Mouse (Mus musculus): ENCODE measurements around the gene Apoc3. TPM values are rescaled to one million over a fixed set of nuclear protein-coding genes. Genes with fewer than 3 reads are reported as not detected.

Gene Apoc3
- total and polyA plus RNA-seq, 3 experiments, result 0.33 TPM; not detected in 2

- Histone ChIP-seq H3K4me1 (ENCODE audit: insufficient read depth, low read depth, low read length) (peaks cover 24% of the 10 kb centered on the region), H3K27me3 (ENCODE audit: insufficient read depth, low read length) (peaks cover 46% of the 10 kb centered on the region)
- ATAC-seq (ENCODE audit: extremely low read depth, insufficient number of reproducible peaks, low FRiP score, poor library complexity, severe bottlenecking), result no peak
Measured at GRCm38 (mm10) chr9:46269125-46269524, 33.7 kb upstream of the Apoc3 start.

GRCm38 (mm10) chr9:46268343-46268873, 33.0 kb upstream of the Apoc3 start, which contains the start of gene Apoa5:
Apoa5 (plus strand) TSS chr9:46268633.
- peaks cover 53% of the 10 kb centered on the region for H3K27me3 ChIP-seq (ENCODE audit: insufficient read depth, low read length)
- TF ChIP-seq TAL1 (conservative IDR thresholded peaks at IDR 0.05; ENCODE audit: low read depth, low read length) (no peak), GATA2 (IDR thresholded peaks at IDR 0.05; ENCODE audit: borderline replicate concordance, low read depth, low read length) (no peak), POLR2AphosphoS5 (IDR thresholded peaks at IDR 0.05; ENCODE audit: insufficient replicate concordance, low read depth, low read length) (no peak), GATA1 (IDR thresholded peaks at IDR 0.05; ENCODE audit: borderline replicate concordance, low read length) (no peak), CTCF (IDR thresholded peaks at IDR 0.05; ENCODE audit: low read depth, low read length) (no peak)
- DNase-seq (ENCODE audit: low spot score) (no peak), ATAC-seq (ENCODE audit: extremely low read depth, insufficient number of reproducible peaks, low FRiP score, poor library complexity, severe bottlenecking) (no peak)
- H3K4me1 ChIP-seq (ENCODE audit: insufficient read depth, low read depth, low read length), result peaks cover 20% of the 10 kb centered on the region
- no peak within 1 kb of the TSS for H3K4me3 ChIP-seq (ENCODE audit: low read depth, low read length)
- no peaks in the 10 kb centered on the region for H3K9me3 ChIP-seq (replicated peaks)
- peaks cover 10% of the 10 kb centered on the region for H3K36me3 ChIP-seq (replicated peaks)

More at GRCm38 (mm10) chr9:46269125-46269524, 33.7 kb upstream of the Apoc3 start:
- TF ChIP-seq CTCF (IDR thresholded peaks at IDR 0.05; ENCODE audit: low read depth, low read length) (no peak), POLR2AphosphoS5 (IDR thresholded peaks at IDR 0.05; ENCODE audit: insufficient replicate concordance, low read depth, low read length) (no peak), GATA2 (IDR thresholded peaks at IDR 0.05; ENCODE audit: borderline replicate concordance, low read depth, low read length) (no peak), TAL1 (conservative IDR thresholded peaks at IDR 0.05; ENCODE audit: low read depth, low read length) (no peak), GATA1 (IDR thresholded peaks at IDR 0.05; ENCODE audit: borderline replicate concordance, low read length) (no peak)
- H3K4me3 ChIP-seq (ENCODE audit: low read depth, low read length), result no peak overlapping the region
- no peaks in the 10 kb centered on the region for H3K9me3 ChIP-seq (replicated peaks)
- no peak for DNase-seq (ENCODE audit: low spot score)
- peaks cover 15% of the 10 kb centered on the region for H3K36me3 ChIP-seq (replicated peaks)

- Histone ChIP-seq H3K27me3 (ENCODE audit: insufficient read depth, low read length) (peaks cover 59% of the 10 kb centered on the region), H3K36me3 (replicated peaks) (no peaks in the 10 kb centered on the region), H3K4me3 (ENCODE audit: low read depth, low read length) (no peak overlapping the region), H3K9me3 (replicated peaks) (no peaks in the 10 kb centered on the region), H3K4me1 (ENCODE audit: insufficient read depth, low read depth, low read length) (peaks cover 3% of the 10 kb centered on the region; the same call in 1 of the 2 replicates)
- no peak for DNase-seq (ENCODE audit: low spot score)
- no peak for ATAC-seq (ENCODE audit: extremely low read depth, insufficient number of reproducible peaks, low FRiP score, poor library complexity, severe bottlenecking)
- TF ChIP-seq GATA2 (IDR thresholded peaks at IDR 0.05; ENCODE audit: borderline replicate concordance, low read depth, low read length) (no peak), CTCF (IDR thresholded peaks at IDR 0.05; ENCODE audit: low read depth, low read length) (no peak), POLR2AphosphoS5 (IDR thresholded peaks at IDR 0.05; ENCODE audit: insufficient replicate concordance, low read depth, low read length) (no peak), TAL1 (conservative IDR thresholded peaks at IDR 0.05; ENCODE audit: low read depth, low read length) (no peak), GATA1 (IDR thresholded peaks at IDR 0.05; ENCODE audit: borderline replicate concordance, low read length) (no peak)
Measured at GRCm38 (mm10) chr9:46261131-46261530, 25.7 kb upstream of the Apoc3 start.

GRCm38 (mm10) chr9:46259111-46259510, 23.7 kb upstream of the Apoc3 start:
- Histone ChIP-seq H3K4me3 (ENCODE audit: low read depth, low read length) (no peak overlapping the region), H3K36me3 (replicated peaks) (no peaks in the 10 kb centered on the region), H3K27me3 (ENCODE audit: insufficient read depth, low read length) (peaks cover 60% of the 10 kb centered on the region), H3K4me1 (ENCODE audit: insufficient read depth, low read depth, low read length) (peaks cover 3% of the 10 kb centered on the region; the same call in 1 of the 2 replicates), H3K9me3 (replicated peaks) (no peaks in the 10 kb centered on the region)
- ATAC-seq (ENCODE audit: extremely low read depth, insufficient number of reproducible peaks, low FRiP score, poor library complexity, severe bottlenecking) (no peak), DNase-seq (ENCODE audit: low spot score) (no peak)
- TF ChIP-seq TAL1 (conservative IDR thresholded peaks at IDR 0.05; ENCODE audit: low read depth, low read length) (no peak), POLR2AphosphoS5 (IDR thresholded peaks at IDR 0.05; ENCODE audit: insufficient replicate concordance, low read depth, low read length) (no peak), GATA2 (IDR thresholded peaks at IDR 0.05; ENCODE audit: borderline replicate concordance, low read depth, low read length) (no peak)

- DNase-seq (ENCODE audit: low spot score) (no peak), ATAC-seq (ENCODE audit: extremely low read depth, insufficient number of reproducible peaks, low FRiP score, poor library complexity, severe bottlenecking) (no peak)
- H3K4me3 ChIP-seq (ENCODE audit: low read depth, low read length), result no peak overlapping the region
- TF ChIP-seq POLR2AphosphoS5 (IDR thresholded peaks at IDR 0.05; ENCODE audit: insufficient replicate concordance, low read depth, low read length), result no peak
- no peak for TF ChIP-seq CTCF (IDR thresholded peaks at IDR 0.05; ENCODE audit: low read depth, low read length)
- no peak for TF ChIP-seq GATA1 (IDR thresholded peaks at IDR 0.05; ENCODE audit: borderline replicate concordance, low read length)
- TF ChIP-seq TAL1 (conservative IDR thresholded peaks at IDR 0.05; ENCODE audit: low read depth, low read length), result no peak
- no peak for TF ChIP-seq GATA2 (IDR thresholded peaks at IDR 0.05; ENCODE audit: borderline replicate concordance, low read depth, low read length)
- H3K9me3 ChIP-seq (replicated peaks), result no peaks in the 10 kb centered on the region
- H3K4me1 ChIP-seq (ENCODE audit: insufficient read depth, low read depth, low read length), result peaks cover 3% of the 10 kb centered on the region; the same call in 1 of the 2 replicates
- H3K27me3 ChIP-seq (ENCODE audit: insufficient read depth, low read length), result peaks cover 66% of the 10 kb centered on the region
- no peaks in the 10 kb centered on the region for H3K36me3 ChIP-seq (replicated peaks)
Measured at GRCm38 (mm10) chr9:46257546-46257945, 22.1 kb upstream of the Apoc3 start.

- H3K27me3 ChIP-seq (ENCODE audit: insufficient read depth, low read length), result peaks cover 64% of the 10 kb centered on the region
- H3K4me3 ChIP-seq (ENCODE audit: low read depth, low read length), result no peak overlapping the region
- TF ChIP-seq POLR2AphosphoS5 (IDR thresholded peaks at IDR 0.05; ENCODE audit: insufficient replicate concordance, low read depth, low read length), result no peak
- no peak for TF ChIP-seq GATA2 (IDR thresholded peaks at IDR 0.05; ENCODE audit: borderline replicate concordance, low read depth, low read length)
- TF ChIP-seq CTCF (IDR thresholded peaks at IDR 0.05; ENCODE audit: low read depth, low read length), result no peak
- no peak for TF ChIP-seq TAL1 (conservative IDR thresholded peaks at IDR 0.05; ENCODE audit: low read depth, low read length)
- TF ChIP-seq GATA1 (IDR thresholded peaks at IDR 0.05; ENCODE audit: borderline replicate concordance, low read length), result no peak
- DNase-seq (ENCODE audit: low spot score) (no peak), ATAC-seq (ENCODE audit: extremely low read depth, insufficient number of reproducible peaks, low FRiP score, poor library complexity, severe bottlenecking) (no peak)
- H3K36me3 ChIP-seq (replicated peaks), result no peaks in the 10 kb centered on the region
- peaks cover 3% of the 10 kb centered on the region; the same call in 1 of the 2 replicates for H3K4me1 ChIP-seq (ENCODE audit: insufficient read depth, low read depth, low read length)
- no peaks in the 10 kb centered on the region for H3K9me3 ChIP-seq (replicated peaks)
Measured at GRCm38 (mm10) chr9:46256658-46257385, 21.4 kb upstream of the Apoc3 start.

Data from G1E (cell line).